Mouse (Mus musculus) cortical plate, adult 2 months (tissue): ENCODE measurements around the gene Rpf1. TPM values are rescaled to one million over a fixed set of nuclear protein-coding genes. Genes with fewer than 3 reads are reported as not detected.

ENCODE experiments used
- H3K27ac ChIP-seq: fragments of 200-500 bp; 2 replicates; pipeline ENCODE4 v1.5.1; 2012; ENCODE audit warnings: low read length, control low read depth, inconsistent platforms; ENCODE audit not compliant: insufficient read depth
- H3K4me1 ChIP-seq: fragments of 200-500 bp; 2 replicates; pipeline ENCODE4 v1.6.1; 2011; ENCODE audit warnings: low read length; ENCODE audit not compliant: control insufficient read depth, insufficient read depth
- H3K4me3 ChIP-seq: fragments of 200-500 bp; 2 replicates; pipeline ENCODE4 v1.5.1; 2011; ENCODE audit warnings: mild to moderate bottlenecking, low read length, control low read depth; ENCODE audit not compliant: insufficient read depth
- CTCF ChIP-seq: fragments of 200-500 bp; IDR thresholded peaks from 2 replicates; pipeline ENCODE4 v1.5.1; 2011; ENCODE audit warnings: mild to moderate bottlenecking, control low read depth, low read length; ENCODE audit not compliant: insufficient read depth; ENCODE audit errors: extremely low read depth
- POLR2A ChIP-seq: fragments of 200-500 bp; IDR thresholded peaks from 2 replicates; pipeline ENCODE4 v1.6.1; 2011; ENCODE audit warnings: mild to moderate bottlenecking, low read length, control low read depth; ENCODE audit not compliant: insufficient read depth; ENCODE audit errors: extremely low read depth
- polyA plus RNA-seq: library from polyadenylated mRNA; depleted of rRNA; stranded (reverse); fragments of >200 nt; gene quantifications from 2 replicates; pipeline ENCODE4 v1.2.3, GENCODE M21; 2012; rRNA removed

Rpf1 gene
- polyA plus RNA-seq, 1 experiment: 18.4 TPM

DNA sequence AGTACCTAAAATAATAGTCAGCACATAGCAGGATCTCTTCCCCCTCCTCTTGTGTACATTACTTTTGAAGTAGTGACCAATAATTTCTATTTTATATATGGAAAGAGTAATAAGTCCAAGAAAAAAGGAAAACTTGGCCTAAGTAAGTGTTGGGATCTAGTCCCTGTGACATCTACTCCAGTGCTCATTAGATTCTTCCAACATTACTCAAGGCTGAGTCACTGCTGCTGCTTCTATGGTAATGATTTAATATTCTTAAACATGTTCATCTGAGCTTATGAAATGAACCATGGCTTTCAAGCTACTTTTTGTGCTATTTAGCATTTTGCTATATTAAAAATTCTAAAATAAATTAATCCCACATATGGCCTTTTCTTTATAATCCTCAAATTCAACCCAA is 47.5 kb downstream of the Rpf1 start:
- Histone ChIP-seq H3K4me1 (no peaks in the 10 kb centered on the region), H3K27ac (no peak overlapping the region), H3K4me3 (no peak overlapping the region)
- TF ChIP-seq POLR2A (no peak), CTCF (no peak)

DNA sequence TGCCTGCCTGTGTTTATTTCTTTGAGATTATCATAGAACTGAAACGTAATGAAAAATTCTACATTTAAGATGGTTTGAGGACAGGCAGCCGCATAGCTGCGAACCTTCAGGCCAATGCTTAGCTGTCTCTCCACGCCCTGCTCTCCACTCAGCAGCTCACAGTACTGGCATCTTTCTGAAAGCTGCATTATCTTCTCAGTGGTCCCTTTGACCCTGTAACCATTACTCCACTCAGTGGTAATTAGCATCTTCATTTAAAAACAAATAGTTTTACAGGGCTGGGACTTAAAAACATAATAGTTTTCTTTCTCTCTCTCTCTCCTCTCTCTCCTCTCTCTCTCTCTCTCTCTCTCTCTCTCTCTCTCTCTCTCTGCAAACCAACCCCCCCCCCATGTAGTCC is 48.6 kb downstream of the Rpf1 start:
- H3K4me1 ChIP-seq: no peaks in the 10 kb centered on the region
- TF ChIP-seq CTCF (no peak), POLR2A (no peak)
- H3K4me3 ChIP-seq: no peak overlapping the region
- H3K27ac ChIP-seq: no peak overlapping the region

DNA sequence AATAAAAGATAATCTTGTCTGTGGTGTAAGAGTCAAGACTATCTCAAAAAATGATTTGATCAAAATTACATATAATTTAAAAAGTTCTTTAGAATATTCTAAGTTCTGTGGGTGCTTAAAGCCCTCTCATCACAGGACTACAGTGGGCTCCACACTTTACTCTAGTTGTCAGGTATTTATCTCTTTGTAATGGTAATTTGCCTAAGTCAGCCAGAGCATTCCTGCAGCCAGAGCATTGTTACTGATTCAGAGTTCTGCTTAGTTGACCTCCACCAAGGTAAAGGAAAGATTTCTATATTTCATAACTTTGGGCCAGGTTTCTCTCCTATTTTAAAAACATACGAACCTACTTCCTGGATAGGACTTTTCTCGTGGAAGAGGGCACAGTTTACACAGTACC is 52.0 kb downstream of the Rpf1 start:
- Histone ChIP-seq H3K4me1 (no peaks in the 10 kb centered on the region), H3K27ac (no peak overlapping the region), H3K4me3 (no peak overlapping the region)
- TF ChIP-seq CTCF: no peak
- no peak for TF ChIP-seq POLR2A

DNA sequence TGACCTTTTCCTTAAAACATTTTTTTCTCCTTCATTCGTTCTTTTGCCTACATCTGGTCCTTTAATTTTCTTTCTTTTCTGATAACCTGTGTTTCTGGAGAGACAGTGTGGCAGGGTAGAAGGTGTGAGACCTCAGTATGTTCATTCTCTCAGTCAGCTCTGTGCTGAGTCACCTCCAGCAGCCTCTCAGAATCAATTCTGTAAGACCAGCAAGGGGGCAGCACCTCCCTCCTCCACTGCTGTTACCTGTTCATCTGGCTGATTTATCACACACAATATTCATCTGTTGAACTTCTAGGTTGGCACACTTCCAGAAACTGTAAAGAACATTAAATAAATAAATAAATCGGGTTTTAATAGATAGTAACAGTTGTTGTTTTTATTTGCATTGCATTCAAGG is 58.3 kb downstream of the Rpf1 start:
- H3K4me3 ChIP-seq: no peak overlapping the region
- H3K4me1 ChIP-seq: no peaks in the 10 kb centered on the region
- no peak overlapping the region for H3K27ac ChIP-seq
- no peak for TF ChIP-seq POLR2A
- TF ChIP-seq CTCF: no peak

Other genes with a start within 250 kb of the Rpf1 start
- gene Ssx2ip, start 116.8 kb downstream of the Rpf1 start, polyA plus RNA-seq: 40.7 and 41.8 TPM in 2 replicates
- gene Ctbs, start 71.6 kb downstream of the Rpf1 start, polyA plus RNA-seq: 4.4 and 4.5 TPM in 2 replicates
- 3.7 and 4.0 TPM in 2 replicates for gene Spata1, start 21.7 kb downstream of the Rpf1 start, polyA plus RNA-seq
- gene Gng5, start 21.6 kb downstream of the Rpf1 start, polyA plus RNA-seq: 79.7 and 97.3 TPM in 2 replicates
- 0.74 and 0.75 TPM in 2 replicates for gene Uox, start 49.0 kb upstream of the Rpf1 start, polyA plus RNA-seq
- 0.04 TPM in 1 of 2 replicates, not detected in the other for gene Dnase2b, start 94.2 kb upstream of the Rpf1 start, polyA plus RNA-seq
- gene 4930503B20Rik, start 129.9 kb upstream of the Rpf1 start, polyA plus RNA-seq: 0.10 TPM in 1 of 2 replicates, not detected in the other
- 0.42 and 0.54 TPM in 2 replicates for gene Samd13, start 164.2 kb upstream of the Rpf1 start, polyA plus RNA-seq